Mouse (Mus musculus): ENCODE results near the gene Ntng1.

DNA sequence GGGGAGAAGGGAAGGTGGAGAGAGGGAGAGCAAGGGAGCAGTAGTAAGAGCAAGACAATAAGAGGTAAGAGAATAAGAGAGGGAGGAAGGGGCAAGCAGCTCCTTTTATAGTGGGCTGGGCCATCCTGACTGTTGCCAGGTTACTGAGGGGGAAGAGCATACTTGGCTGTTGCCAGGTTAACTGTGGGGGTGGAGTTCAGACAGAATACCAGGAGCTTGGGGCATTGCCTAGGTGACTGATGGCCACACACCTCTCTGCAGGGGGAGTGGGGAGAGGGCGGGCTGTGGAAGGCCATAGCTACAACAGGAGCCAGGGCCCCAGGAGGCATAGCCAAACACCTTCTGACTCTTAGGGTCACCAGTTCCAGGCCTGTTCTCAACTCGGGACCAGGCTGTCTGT is 166.2 kb downstream of the Ntng1 start:
- no peak for TF ChIP-seq EP300 (optimal IDR thresholded peaks at IDR 0.05)
- TF ChIP-seq CTCF (IDR thresholded peaks at IDR 0.05; ENCODE audit: low read depth), result no peak

Measured in stomach, postnatal 0 days (tissue).